Mouse (Mus musculus) small intestine, adult 2 months (tissue): Measurements from ENCODE around the gene Mbtps1. TPM values are rescaled to one million over a fixed set of nuclear protein-coding genes. Genes with fewer than 3 reads are reported as not detected.

Experiments
- H3K27ac ChIP-seq: fragments of 200-500 bp; 2 replicates; pipeline ENCODE4 v1.5.1; 2012; ENCODE audit warnings: low read depth, low read length, control low read depth, inconsistent platforms; ENCODE audit not compliant: insufficient read depth
- H3K27me3 ChIP-seq: fragments of 200-500 bp; 2 replicates; pipeline ENCODE4 v1.6.1; 2012; ENCODE audit warnings: mild to moderate bottlenecking, moderate library complexity, low read length, inconsistent platforms; ENCODE audit not compliant: control insufficient read depth, insufficient read depth
- H3K36me3 ChIP-seq: fragments of 200-500 bp; 2 replicates; pipeline ENCODE4 v1.6.1; 2012; ENCODE audit warnings: mild to moderate bottlenecking, low read length, control low read depth, inconsistent platforms; ENCODE audit not compliant: control insufficient read depth, insufficient read depth
- H3K4me1 ChIP-seq: fragments of 200-500 bp; 2 replicates; pipeline ENCODE4 v1.6.1; 2012; ENCODE audit warnings: low read length, inconsistent platforms, mixed read lengths; ENCODE audit not compliant: control insufficient read depth, insufficient read depth, insufficient read length
- H3K4me3 ChIP-seq: fragments of 200-500 bp; 2 replicates; pipeline ENCODE4 v1.5.1; 2012; ENCODE audit warnings: low read depth, mild to moderate bottlenecking, control low read depth, inconsistent platforms, low read length, moderate library complexity
- CTCF ChIP-seq: fragments of 200-500 bp; IDR thresholded peaks from 2 replicates; pipeline ENCODE4 v1.5.1; 2012; ENCODE audit warnings: low read depth, mild to moderate bottlenecking, control low read depth, inconsistent platforms, low read length, moderate library complexity, mixed read lengths; ENCODE audit not compliant: insufficient replicate concordance, insufficient read length; ENCODE audit errors: extremely low read depth
- POLR2A ChIP-seq: fragments of 200-500 bp; IDR thresholded peaks from 2 replicates; pipeline ENCODE4 v1.6.1; 2012; ENCODE audit warnings: low read depth, mild to moderate bottlenecking, control low read depth, inconsistent platforms, low read length, moderate library complexity
- WGBS: fragments of 180-500 bp; shearing (Covaris S2); methylation state at CpG from one replicate; pipeline ENCODE4 v1.1.7; 2018; 5-methylcytosine and 5-hydroxymethylcytosine counted together
- polyA plus RNA-seq: library from polyadenylated mRNA; depleted of rRNA; stranded (reverse); fragments of >200 nt; gene quantifications from 2 replicates; pipeline ENCODE4 v1.2.3, GENCODE M21; 2012; rRNA removed

Gene Mbtps1
- polyA plus RNA-seq, 1 experiment: 43.1 TPM

DNA sequence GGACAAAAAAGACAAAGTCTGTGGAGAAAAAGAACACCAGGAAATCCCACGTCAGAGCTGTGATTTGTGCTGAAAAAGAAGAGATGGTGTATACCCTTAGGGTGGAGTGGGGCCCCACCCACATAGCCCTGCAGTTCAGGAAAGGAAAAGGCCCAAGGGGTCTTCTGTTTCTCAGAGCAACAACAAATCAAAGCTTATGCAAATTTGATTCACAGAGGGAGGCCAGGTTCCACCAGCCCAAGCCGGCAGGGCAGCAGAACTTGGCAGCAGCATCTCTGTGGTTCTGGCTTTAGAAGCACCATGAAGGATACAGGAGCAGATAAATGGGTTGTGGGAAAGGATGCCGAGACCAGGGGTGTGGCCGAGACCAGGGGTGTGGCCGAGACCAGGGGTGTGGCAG is 79.9 kb downstream of the Mbtps1 start:
- no peaks in the 10 kb centered on the region for H3K36me3 ChIP-seq
- H3K4me3 ChIP-seq: no peak overlapping the region
- TF ChIP-seq POLR2A: no peak
- TF ChIP-seq CTCF: no peak
- H3K27me3 ChIP-seq: no peaks in the 10 kb centered on the region
- H3K4me1 ChIP-seq: no peaks in the 10 kb centered on the region
- no peak overlapping the region for H3K27ac ChIP-seq
- WGBS: 28% methylated on average over 5 of the region's 5 CpGs

DNA sequence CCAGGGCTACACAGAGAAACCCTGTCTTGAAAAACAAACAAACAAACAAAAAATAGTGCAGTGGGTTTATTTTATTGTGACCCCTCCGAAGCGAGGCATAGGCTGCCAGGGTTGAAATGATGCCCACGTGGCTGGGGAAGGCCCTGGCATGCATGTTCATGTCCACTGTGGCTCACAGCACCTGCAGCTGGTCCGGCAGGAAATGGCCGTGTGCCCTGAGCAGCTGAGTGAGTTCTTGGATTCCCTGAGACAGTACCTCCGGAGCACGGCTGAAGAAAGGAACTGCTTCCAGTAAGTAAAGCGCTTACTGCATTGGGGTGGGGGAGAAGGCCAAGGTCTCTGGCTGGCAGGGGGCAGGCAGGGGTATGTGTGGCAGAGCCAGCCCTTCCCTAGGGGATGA is 90.4 kb downstream of the Mbtps1 start:
- Histone ChIP-seq H3K27ac (no peak overlapping the region), H3K4me1 (no peaks in the 10 kb centered on the region), H3K27me3 (peaks cover 10% of the 10 kb centered on the region; the same call in 1 of the 2 replicates), H3K4me3 (no peak overlapping the region), H3K36me3 (no peaks in the 10 kb centered on the region)
- TF ChIP-seq CTCF (no peak), POLR2A (no peak)
- 81% methylated on average over 8 of the region's 8 CpGs for WGBS

DNA sequence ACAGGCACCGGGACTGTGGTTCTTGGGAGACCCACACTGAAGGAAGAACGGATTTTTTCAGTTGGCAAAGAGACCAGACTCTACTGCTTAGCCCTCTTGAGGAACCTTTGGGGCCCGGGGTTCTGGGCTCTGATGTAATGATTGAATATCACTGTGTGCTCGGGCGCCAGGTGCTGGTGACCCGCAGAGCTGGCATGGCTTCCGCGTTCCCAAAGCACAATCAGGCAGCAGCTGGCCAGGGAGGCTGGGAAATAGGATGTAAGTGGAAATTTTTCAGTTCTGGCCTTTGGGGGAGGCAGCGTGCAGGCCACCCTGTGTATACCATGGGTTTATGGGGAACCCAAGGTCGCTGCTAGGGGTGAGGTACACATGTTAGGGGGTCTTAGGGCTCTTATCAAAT is 91.7 kb downstream of the Mbtps1 start:
- TF ChIP-seq POLR2A (no peak), CTCF (no peak)
- Histone ChIP-seq H3K27ac (no peak overlapping the region), H3K4me3 (no peak overlapping the region), H3K4me1 (no peaks in the 10 kb centered on the region), H3K27me3 (peaks cover 10% of the 10 kb centered on the region; the same call in 1 of the 2 replicates), H3K36me3 (no peaks in the 10 kb centered on the region)
- WGBS: 53% methylated on average over 10 of the region's 10 CpGs

DNA sequence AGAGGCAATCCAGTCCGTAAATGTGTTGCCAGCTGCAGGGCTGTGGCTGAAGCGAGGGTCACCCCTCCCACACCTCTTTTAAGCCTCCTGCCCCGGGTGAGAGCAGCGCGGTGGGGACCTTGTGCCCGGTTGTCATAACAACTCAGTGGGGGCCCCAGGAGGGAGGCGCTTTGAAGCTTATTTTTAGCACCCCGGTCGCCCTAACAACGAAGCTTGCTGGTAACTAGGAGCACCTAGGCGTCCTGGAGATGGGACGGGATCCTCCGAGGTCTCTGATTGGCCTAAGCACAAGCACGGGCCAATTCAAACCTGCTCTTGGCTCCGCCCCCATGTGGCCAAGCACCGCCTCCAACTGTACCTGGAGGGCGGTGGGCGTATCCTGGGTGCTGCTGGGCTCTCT is 92.4 kb downstream of the Mbtps1 start:
- no peak overlapping the region for H3K27ac ChIP-seq
- no peaks in the 10 kb centered on the region for H3K4me1 ChIP-seq
- H3K27me3 ChIP-seq: peaks cover 10% of the 10 kb centered on the region; the same call in 1 of the 2 replicates
- 4% methylated on average over 18 of the region's 18 CpGs for WGBS
- TF ChIP-seq CTCF (no peak), POLR2A (no peak)
- H3K36me3 ChIP-seq: no peaks in the 10 kb centered on the region
- no peak overlapping the region for H3K4me3 ChIP-seq

DNA sequence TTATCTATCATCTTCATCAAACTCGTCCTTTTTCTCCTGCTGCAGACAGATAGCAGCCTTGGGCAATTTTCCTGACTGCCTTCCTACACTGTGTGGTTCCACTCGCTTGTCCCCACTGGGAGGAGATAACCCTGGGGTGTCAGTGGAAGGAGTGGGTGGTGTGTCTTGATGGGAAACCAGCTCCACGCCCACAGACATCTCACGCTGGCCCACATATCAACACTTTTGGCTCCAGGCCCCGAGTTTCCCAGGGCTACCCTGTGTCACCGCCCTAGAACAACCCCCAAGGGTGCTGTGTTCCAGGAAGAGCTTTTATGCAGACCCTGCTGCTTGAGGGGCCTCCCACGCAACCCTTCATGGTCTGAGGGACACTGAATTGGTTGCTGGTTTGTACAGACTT is 94.8 kb downstream of the Mbtps1 start:
- no peak overlapping the region for H3K27ac ChIP-seq

DNA sequence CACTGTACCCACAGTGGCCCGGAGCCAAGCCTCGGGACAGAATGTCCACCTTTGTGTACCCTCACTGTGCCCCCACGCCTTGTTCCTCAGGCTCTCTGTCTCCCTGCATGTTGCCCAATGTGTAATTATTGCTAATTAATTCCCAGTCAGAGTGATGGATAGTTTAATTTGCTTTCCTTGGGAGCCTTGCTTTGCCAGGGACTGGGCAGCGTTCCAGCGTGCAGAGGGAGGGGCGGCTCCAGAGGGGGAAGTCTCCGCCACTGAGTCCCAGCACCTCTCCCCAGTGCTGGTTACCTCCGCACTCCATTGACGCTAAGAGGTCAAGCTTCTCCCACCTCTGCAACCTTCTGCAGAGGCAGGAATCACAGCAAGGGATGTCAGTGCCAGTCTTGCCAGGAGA is 97.2 kb downstream of the Mbtps1 start:
- Histone ChIP-seq H3K4me1 (no peaks in the 10 kb centered on the region), H3K4me3 (no peak overlapping the region), H3K36me3 (no peaks in the 10 kb centered on the region), H3K27ac (no peak overlapping the region), H3K27me3 (peaks cover 6% of the 10 kb centered on the region; the same call in 1 of the 2 replicates)
- WGBS: 41% methylated on average over 9 of the region's 9 CpGs
- TF ChIP-seq CTCF (no peak), POLR2A (no peak)

More for the DNA sequence above, 94.8 kb downstream of the Mbtps1 start:
- 48% methylated on average over 7 of the region's 7 CpGs for WGBS
- Histone ChIP-seq H3K4me1 (no peaks in the 10 kb centered on the region), H3K36me3 (no peaks in the 10 kb centered on the region), H3K27me3 (peaks cover 10% of the 10 kb centered on the region; the same call in 1 of the 2 replicates), H3K4me3 (no peak overlapping the region)
- TF ChIP-seq CTCF (no peak), POLR2A (no peak)

DNA sequence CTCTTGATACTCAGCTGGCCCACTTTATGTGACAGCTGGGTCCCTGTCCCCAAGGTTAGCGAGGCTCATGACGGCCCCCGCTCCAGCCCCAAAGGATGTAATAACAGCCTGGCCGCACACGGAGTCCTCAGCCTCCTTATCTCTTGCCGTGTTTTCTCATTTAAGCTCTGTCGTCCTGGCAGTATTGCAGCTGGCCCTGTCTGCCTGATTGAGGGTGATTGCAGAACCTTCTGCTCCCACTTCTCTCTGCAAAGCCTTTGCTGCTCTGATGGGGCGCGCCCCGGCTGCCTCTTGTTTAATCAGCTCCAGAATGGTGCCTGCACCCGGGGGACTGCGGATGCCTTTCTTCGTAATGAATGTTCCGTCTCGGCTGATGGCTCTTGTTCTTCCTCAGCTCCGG is 98.8 kb downstream of the Mbtps1 start:
- TF ChIP-seq CTCF: no peak
- no peak for TF ChIP-seq POLR2A
- H3K27ac ChIP-seq: no peak overlapping the region
- WGBS: 17% methylated on average over 16 of the region's 16 CpGs
- no peak overlapping the region for H3K4me3 ChIP-seq
- no peaks in the 10 kb centered on the region for H3K27me3 ChIP-seq
- H3K36me3 ChIP-seq: no peaks in the 10 kb centered on the region
- H3K4me1 ChIP-seq: no peaks in the 10 kb centered on the region

Other genes starting within 250 kb of the Mbtps1 start
- gene Hsbp1, start 214.2 kb downstream of the Mbtps1 start, polyA plus RNA-seq: 53.4 and 94.0 TPM in 2 replicates
- 29.0 and 49.6 TPM in 2 replicates for gene Mlycd, start 163.9 kb downstream of the Mbtps1 start, polyA plus RNA-seq
- gene Osgin1, start 124.6 kb downstream of the Mbtps1 start, polyA plus RNA-seq: 78.7 and 306 TPM in 2 replicates
- 0.44 and 0.72 TPM in 2 replicates for gene Necab2, start 112.0 kb downstream of the Mbtps1 start, polyA plus RNA-seq
- gene Slc38a8, start 57.0 kb downstream of the Mbtps1 start, polyA plus RNA-seq: 0.36 and 0.68 TPM in 2 replicates
- gene Hsdl1, start 16.4 kb upstream of the Mbtps1 start, polyA plus RNA-seq: 13.4 and 20.9 TPM in 2 replicates
- 3.7 and 9.4 TPM in 2 replicates for gene Dnaaf1, start 16.5 kb upstream of the Mbtps1 start, polyA plus RNA-seq
- 15.9 and 23.6 TPM in 2 replicates for gene Taf1c, start 46.5 kb upstream of the Mbtps1 start, polyA plus RNA-seq
- 0.27 and 0.96 TPM in 2 replicates for gene Adad2, start 54.0 kb upstream of the Mbtps1 start, polyA plus RNA-seq
- 0.38 and 0.82 TPM in 2 replicates for gene Kcng4, start 76.9 kb upstream of the Mbtps1 start, polyA plus RNA-seq
- gene Wfdc1, start 107.6 kb upstream of the Mbtps1 start, polyA plus RNA-seq: 33.8 and 34.5 TPM in 2 replicates
- gene Atp2c2, start 141.3 kb upstream of the Mbtps1 start, polyA plus RNA-seq: 3.0 and 4.8 TPM in 2 replicates
- gene Tldc1, start 219.7 kb upstream of the Mbtps1 start, polyA plus RNA-seq: 4.6 and 7.4 TPM in 2 replicates